Mouse (Mus musculus) frontal cortex, postnatal 10 days (tissue): Measurements from ENCODE around the gene Ndufa9.
A peak's percentile ranks its signal among the peaks of the same experiment; 100 is the strongest.

Experiments
- DNase-seq, 2 experiments: peaks; one replicate each; pipeline ENCODE4 v3.0.0; 2022; ENCODE audit warnings: low spot score in 2 of 2, mixed read lengths in 1 of 2

Gene Ndufa9

GRCm38 (mm10) chr6:126848712-126849704 is at the start of gene Ndufa9:
Ndufa9 (minus strand) TSS chr6:126849136.
- DNase-seq: peak; percentile 90 to 94

- no peak for DNase-seq
Observed at GRCm38 (mm10) chr6:126877118-126877517, 28.2 kb upstream of the Ndufa9 start.

- no peak for DNase-seq
Observed at GRCm38 (mm10) chr6:126852881-126853280, 3.9 kb upstream of the Ndufa9 start, which contains the start of gene Akap3. Akap3 (plus strand) TSS chr6:126853098.

- DNase-seq: no peak
Observed at GRCm38 (mm10) chr6:126836628-126837027, 12.3 kb downstream of the Ndufa9 start.

- DNase-seq: peak in 1 of 2 experiments; percentile 18
Observed at GRCm38 (mm10) chr6:126823087-126823486, 25.8 kb downstream of the Ndufa9 start.

GRCm38 (mm10) chr6:126816338-126816737 is 32.6 kb downstream of the Ndufa9 start:
- no peak for DNase-seq

GRCm38 (mm10) chr6:126815206-126815750 is 33.7 kb downstream of the Ndufa9 start:
- no peak for DNase-seq

GRCm38 (mm10) chr6:126811481-126811880 is 37.5 kb downstream of the Ndufa9 start:
- no peak for DNase-seq

GRCm38 (mm10) chr6:126808561-126808960 is 40.4 kb downstream of the Ndufa9 start:
- no peak for DNase-seq

GRCm38 (mm10) chr6:126808134-126808533 is 40.8 kb downstream of the Ndufa9 start:
- DNase-seq: no peak

GRCm38 (mm10) chr6:126806783-126807182 is 42.2 kb downstream of the Ndufa9 start:
- DNase-seq: no peak

- no peak for DNase-seq
Observed at GRCm38 (mm10) chr6:126802946-126803345, 46.0 kb downstream of the Ndufa9 start.

- DNase-seq: no peak
Observed at GRCm38 (mm10) chr6:126794751-126795150, 54.2 kb downstream of the Ndufa9 start.

- DNase-seq: no peak
Observed at GRCm38 (mm10) chr6:126793689-126794088, 55.2 kb downstream of the Ndufa9 start.

GRCm38 (mm10) chr6:126791964-126792363 is 57.0 kb downstream of the Ndufa9 start:
- no peak for DNase-seq

GRCm38 (mm10) chr6:126791488-126791887 is 57.4 kb downstream of the Ndufa9 start:
- no peak for DNase-seq

- DNase-seq: no peak
Observed at GRCm38 (mm10) chr6:126788863-126789262, 60.1 kb downstream of the Ndufa9 start.

- no peak for DNase-seq
Observed at GRCm38 (mm10) chr6:126784206-126784605, 64.7 kb downstream of the Ndufa9 start.

- peak; percentile 45 to 71 for DNase-seq
Observed at GRCm38 (mm10) chr6:126783651-126784066, 65.3 kb downstream of the Ndufa9 start.

- no peak for DNase-seq
Observed at GRCm38 (mm10) chr6:126783056-126783455, 65.9 kb downstream of the Ndufa9 start.

- no peak for DNase-seq
Observed at GRCm38 (mm10) chr6:126777889-126778288, 71.0 kb downstream of the Ndufa9 start.

GRCm38 (mm10) chr6:126773873-126774272 is 75.1 kb downstream of the Ndufa9 start:
- DNase-seq: no peak

GRCm38 (mm10) chr6:126772326-126772725 is 76.6 kb downstream of the Ndufa9 start:
- peak; percentile 56 to 58 for DNase-seq
